Mouse (Mus musculus): ENCODE measurements around the gene Bend5. TPM values are rescaled to one million over a fixed set of nuclear protein-coding genes. Genes with fewer than 3 reads are reported as not detected.

Bend5 gene
- total and polyA plus RNA-seq, 2 experiments: 0.13 to 0.28 TPM

- WGBS: 94% methylated on average over 1 of the region's 1 CpGs
Measured at GRCm38 (mm10) chr4:111424371-111424950, 9.7 kb downstream of the Bend5 start.

GRCm38 (mm10) chr4:111425170-111425569 lies 10.4 kb downstream of the Bend5 start:
- Histone ChIP-seq H3K4me3 (ENCODE audit: insufficient read depth, low read depth, low read length) (no peak overlapping the region), H3K9ac (ENCODE audit: low read depth, low read length) (no peak overlapping the region), H3K27me3 (ENCODE audit: control insufficient read depth, insufficient read depth, low read length) (no peaks in the 10 kb centered on the region), H3K36me3 (ENCODE audit: control insufficient read depth, insufficient read depth, low read length) (no peaks in the 10 kb centered on the region), H3K27ac (replicated peaks; ENCODE audit: insufficient read depth, low read depth, low read length) (no peak overlapping the region), H3K79me2 (ENCODE audit: control insufficient read depth, insufficient read depth, low read length) (no peaks in the 10 kb centered on the region), H3K4me1 (ENCODE audit: control insufficient read depth, insufficient read depth, low read length) (no peaks in the 10 kb centered on the region; the same call in 1 of the 2 replicates)
- 70% methylated on average over 6 of the region's 6 CpGs for WGBS
- no peak for DNase-seq (ENCODE audit: extremely low read depth, low read depth, low spot score)
- TF ChIP-seq CTCF (IDR thresholded peaks at IDR 0.05; ENCODE audit: low read depth, low read length) (no peak), POLR2A (IDR thresholded peaks at IDR 0.05; ENCODE audit: extremely low read depth, insufficient read depth, low read length) (no peak)

More at GRCm38 (mm10) chr4:111424371-111424950, 9.7 kb downstream of the Bend5 start:
- H3K27me3 ChIP-seq (ENCODE audit: control insufficient read depth, insufficient read depth, low read length): no peaks in the 10 kb centered on the region
- TF ChIP-seq CTCF (IDR thresholded peaks at IDR 0.05; ENCODE audit: low read depth, low read length): no peak
- no peak for TF ChIP-seq POLR2A (IDR thresholded peaks at IDR 0.05; ENCODE audit: extremely low read depth, insufficient read depth, low read length)
- H3K4me3 ChIP-seq (ENCODE audit: insufficient read depth, low read depth, low read length): no peak overlapping the region
- no peak overlapping the region for H3K27ac ChIP-seq (replicated peaks; ENCODE audit: insufficient read depth, low read depth, low read length)
- no peak overlapping the region for H3K9ac ChIP-seq (ENCODE audit: low read depth, low read length)
- DNase-seq (ENCODE audit: extremely low read depth, low read depth, low spot score): no peak
- no peaks in the 10 kb centered on the region for H3K79me2 ChIP-seq (ENCODE audit: control insufficient read depth, insufficient read depth, low read length)
- no peaks in the 10 kb centered on the region for H3K36me3 ChIP-seq (ENCODE audit: control insufficient read depth, insufficient read depth, low read length)
- no peaks in the 10 kb centered on the region; the same call in 1 of the 2 replicates for H3K4me1 ChIP-seq (ENCODE audit: control insufficient read depth, insufficient read depth, low read length)

GRCm38 (mm10) chr4:111431186-111431585 lies 16.4 kb downstream of the Bend5 start:
- no peaks in the 10 kb centered on the region for H3K36me3 ChIP-seq (ENCODE audit: control insufficient read depth, insufficient read depth, low read length)
- no peak overlapping the region for H3K9ac ChIP-seq (ENCODE audit: low read depth, low read length)
- WGBS: 94% methylated on average over 2 of the region's 2 CpGs
- H3K79me2 ChIP-seq (ENCODE audit: control insufficient read depth, insufficient read depth, low read length): no peaks in the 10 kb centered on the region
- no peak overlapping the region for H3K27ac ChIP-seq (replicated peaks; ENCODE audit: insufficient read depth, low read depth, low read length)
- no peak for DNase-seq (ENCODE audit: extremely low read depth, low read depth, low spot score)
- H3K27me3 ChIP-seq (ENCODE audit: control insufficient read depth, insufficient read depth, low read length): no peaks in the 10 kb centered on the region
- no peak for TF ChIP-seq CTCF (IDR thresholded peaks at IDR 0.05; ENCODE audit: low read depth, low read length)
- TF ChIP-seq POLR2A (IDR thresholded peaks at IDR 0.05; ENCODE audit: extremely low read depth, insufficient read depth, low read length): no peak
- no peaks in the 10 kb centered on the region for H3K4me1 ChIP-seq (ENCODE audit: control insufficient read depth, insufficient read depth, low read length)
- H3K4me3 ChIP-seq (ENCODE audit: insufficient read depth, low read depth, low read length): no peak overlapping the region

- H3K27me3 ChIP-seq (ENCODE audit: control insufficient read depth, insufficient read depth, low read length): no peaks in the 10 kb centered on the region
- no peak overlapping the region for H3K27ac ChIP-seq (replicated peaks; ENCODE audit: insufficient read depth, low read depth, low read length)
- no peaks in the 10 kb centered on the region for H3K79me2 ChIP-seq (ENCODE audit: control insufficient read depth, insufficient read depth, low read length)
- H3K36me3 ChIP-seq (ENCODE audit: control insufficient read depth, insufficient read depth, low read length): no peaks in the 10 kb centered on the region
- 27% methylated on average over 5 of the region's 5 CpGs for WGBS
- no peak for TF ChIP-seq CTCF (IDR thresholded peaks at IDR 0.05; ENCODE audit: low read depth, low read length)
- no peak overlapping the region for H3K4me3 ChIP-seq (ENCODE audit: insufficient read depth, low read depth, low read length)
- no peak overlapping the region for H3K9ac ChIP-seq (ENCODE audit: low read depth, low read length)
- DNase-seq (ENCODE audit: extremely low read depth, low read depth, low spot score): no peak
- H3K4me1 ChIP-seq (ENCODE audit: control insufficient read depth, insufficient read depth, low read length): no peaks in the 10 kb centered on the region
Measured at GRCm38 (mm10) chr4:111432013-111432412, 17.2 kb downstream of the Bend5 start.

- WGBS: 26% methylated on average over 5 of the region's 5 CpGs
- TF ChIP-seq CTCF (IDR thresholded peaks at IDR 0.05; ENCODE audit: low read depth, low read length) (no peak), POLR2A (IDR thresholded peaks at IDR 0.05; ENCODE audit: extremely low read depth, insufficient read depth, low read length) (no peak)
- no peaks in the 10 kb centered on the region for H3K4me1 ChIP-seq (ENCODE audit: control insufficient read depth, insufficient read depth, low read length)
- no peak overlapping the region for H3K27ac ChIP-seq (replicated peaks; ENCODE audit: insufficient read depth, low read depth, low read length)
- no peak for DNase-seq (ENCODE audit: extremely low read depth, low read depth, low spot score)
- H3K9ac ChIP-seq (ENCODE audit: low read depth, low read length): no peak overlapping the region
- H3K4me3 ChIP-seq (ENCODE audit: insufficient read depth, low read depth, low read length): no peak overlapping the region
- H3K36me3 ChIP-seq (ENCODE audit: control insufficient read depth, insufficient read depth, low read length): no peaks in the 10 kb centered on the region
- H3K27me3 ChIP-seq (ENCODE audit: control insufficient read depth, insufficient read depth, low read length): no peaks in the 10 kb centered on the region
- H3K79me2 ChIP-seq (ENCODE audit: control insufficient read depth, insufficient read depth, low read length): no peaks in the 10 kb centered on the region
Measured at GRCm38 (mm10) chr4:111432417-111432816, 17.6 kb downstream of the Bend5 start.

GRCm38 (mm10) chr4:111441709-111442108 lies 26.9 kb downstream of the Bend5 start:
- TF ChIP-seq CTCF (IDR thresholded peaks at IDR 0.05; ENCODE audit: low read depth, low read length) (no peak), POLR2A (IDR thresholded peaks at IDR 0.05; ENCODE audit: extremely low read depth, insufficient read depth, low read length) (no peak)
- Histone ChIP-seq H3K79me2 (ENCODE audit: control insufficient read depth, insufficient read depth, low read length) (no peaks in the 10 kb centered on the region), H3K4me3 (ENCODE audit: insufficient read depth, low read depth, low read length) (no peak overlapping the region), H3K36me3 (ENCODE audit: control insufficient read depth, insufficient read depth, low read length) (no peaks in the 10 kb centered on the region), H3K4me1 (ENCODE audit: control insufficient read depth, insufficient read depth, low read length) (no peaks in the 10 kb centered on the region), H3K27ac (replicated peaks; ENCODE audit: insufficient read depth, low read depth, low read length) (no peak overlapping the region), H3K27me3 (ENCODE audit: control insufficient read depth, insufficient read depth, low read length) (no peaks in the 10 kb centered on the region), H3K9ac (ENCODE audit: low read depth, low read length) (no peak overlapping the region)
- DNase-seq (ENCODE audit: extremely low read depth, low read depth, low spot score): no peak
- 87% methylated on average over 1 of the region's 1 CpGs for WGBS
